Mouse (Mus musculus) liver, embryonic 14.5 days (tissue): ENCODE data around the gene Fam214a.

Source experiments
- CTCF ChIP-seq: IDR thresholded peaks from 2 replicates; pipeline ENCODE4 v1.5.1; 2016; ENCODE audit warnings: antibody characterized with exemption, low read depth, control low read depth
- EP300 ChIP-seq: IDR thresholded peaks from 2 replicates; pipeline ENCODE4 v1.6.1; 2016; ENCODE audit warnings: antibody characterized with exemption, low read depth

DNA sequence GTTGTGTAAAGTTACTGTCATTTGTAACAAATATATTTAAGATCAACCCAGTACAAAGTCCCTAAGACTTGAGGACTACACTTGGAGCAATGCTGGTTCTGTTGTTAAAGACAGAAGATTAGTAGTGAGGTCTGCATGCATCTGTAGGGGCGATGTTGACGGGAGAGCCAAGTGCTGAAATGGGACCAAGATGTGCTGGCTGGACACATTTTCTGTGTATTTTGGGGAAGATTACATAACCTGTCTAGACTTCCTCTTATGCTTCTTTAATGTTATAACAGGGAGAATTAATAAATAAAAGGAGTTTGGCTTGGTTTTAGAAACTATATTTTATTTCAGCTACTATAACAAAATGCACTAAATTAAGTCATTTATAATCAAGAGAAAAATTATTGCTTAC is 37.3 kb downstream of the Fam214a start:
- TF ChIP-seq CTCF (no peak), EP300 (no peak)
